Mouse (Mus musculus): ENCODE results near the gene Fbxo48. TPM values are rescaled to one million over a fixed set of nuclear protein-coding genes. Genes with fewer than 3 reads are reported as not detected.

Fbxo48 gene
- polyA plus RNA-seq (2015; fragmentation: Nextera tagmentation; extraction: Ambion mirVana): 1.7 and 1.8 TPM in 2 replicates

DNA sequence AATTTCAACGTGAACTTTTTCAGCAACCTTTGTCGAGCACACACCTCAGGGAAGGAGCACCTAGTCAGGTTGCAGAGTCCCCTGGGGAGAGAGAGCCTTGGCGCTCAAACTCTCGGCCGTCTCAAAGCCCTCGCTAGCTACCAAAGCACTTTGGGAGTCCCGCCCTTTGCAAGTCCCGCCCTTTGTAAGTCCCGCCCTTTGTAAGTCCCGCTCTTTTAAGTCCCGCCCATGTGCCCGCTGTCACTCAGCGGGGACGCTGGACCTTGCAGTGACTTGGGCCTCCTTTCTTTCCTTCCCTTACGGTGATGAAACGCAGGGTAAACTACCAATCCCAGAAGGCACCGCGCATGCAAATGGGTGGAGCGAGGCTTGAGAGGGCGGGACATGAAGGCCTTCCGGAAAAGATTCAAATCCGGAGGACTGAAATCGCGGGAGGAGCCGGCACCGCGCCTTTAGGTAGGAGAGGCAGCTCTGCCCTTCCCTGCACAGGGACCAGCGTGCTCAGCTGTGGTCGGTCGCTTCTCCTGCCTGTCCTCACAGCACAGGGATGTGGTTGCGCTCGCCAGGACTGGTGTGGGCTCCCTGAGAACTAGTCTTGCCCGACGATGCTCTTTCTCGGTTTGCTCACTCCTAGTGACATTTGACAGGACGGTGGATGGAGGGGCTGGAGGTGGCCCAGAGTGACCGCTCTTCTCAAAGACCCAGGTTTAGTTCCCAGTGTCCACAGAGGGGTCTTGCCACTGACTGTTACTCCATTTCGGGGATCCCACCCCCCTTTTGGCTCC, at the start of gene Fbxo48:
TSS of gene Fbxo48 (plus strand) at position 400 of the 785 bp plus-strand sequence.
- under 1% methylated on average over 38 of the region's 38 CpGs for WGBS
- peak within 1 kb of the TSS; percentile 70 for H3K4me3 ChIP-seq
- H3K27me3 ChIP-seq: no peaks in the 10 kb centered on the region

DNA sequence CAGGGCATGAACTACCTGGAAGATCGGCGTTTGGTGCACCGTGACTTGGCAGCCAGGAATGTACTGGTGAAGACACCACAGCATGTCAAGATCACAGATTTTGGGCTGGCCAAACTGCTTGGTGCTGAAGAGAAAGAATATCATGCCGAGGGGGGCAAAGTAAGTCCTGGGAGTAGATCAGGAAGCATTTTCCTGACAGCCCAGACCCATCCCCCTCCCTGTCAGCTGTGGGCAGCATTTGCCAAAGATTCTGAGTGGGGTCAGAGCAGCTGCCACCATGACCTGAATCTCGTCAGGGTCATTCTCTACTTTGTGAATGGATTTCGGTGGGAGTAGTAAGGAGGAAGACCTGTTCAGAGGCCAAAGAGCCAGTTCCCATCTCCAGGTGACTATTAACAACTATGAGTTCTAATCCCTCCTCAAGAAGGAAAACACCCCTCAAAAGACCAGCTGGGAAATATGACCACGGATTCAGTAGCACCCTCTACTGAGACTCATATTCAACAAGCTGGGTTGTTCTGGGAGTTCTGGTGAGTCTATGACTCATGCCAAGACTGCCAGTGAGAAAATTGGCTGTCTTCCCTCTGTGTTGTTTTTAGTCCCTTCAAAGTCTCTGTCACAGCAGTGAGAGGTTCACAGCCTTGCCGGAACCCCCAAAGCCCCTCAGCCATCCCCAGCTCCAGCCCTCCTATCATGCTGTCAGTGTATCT, 46.7 kb upstream of the Fbxo48 start:
- peaks cover 28% of the 10 kb centered on the region for H3K36me3 ChIP-seq
- H3K27ac ChIP-seq: no peak overlapping the region
- H3K4me2 ChIP-seq (replicated peaks): no peak overlapping the region
- no peak overlapping the region for H3K9ac ChIP-seq
- ATAC-seq (ENCODE audit: low FRiP score, low read depth): peak; percentile 61
- H3K4me1 ChIP-seq: peaks cover 28% of the 10 kb centered on the region
- WGBS: 67% methylated on average over 8 of the region's 8 CpGs
- no peak overlapping the region for H3K4me3 ChIP-seq
- H3K27me3 ChIP-seq: no peaks in the 10 kb centered on the region
- H3K9me3 ChIP-seq: no peaks in the 10 kb centered on the region

More for the DNA sequence above, at the start of gene Fbxo48:
- Histone ChIP-seq H3K36me3 (0 out of 2 replicates have a peak, but pooled peaks cover under 1% of the 10 kb centered on the region), H3K4me1 (peaks cover 9% of the 10 kb centered on the region), H3K9me3 (no peaks in the 10 kb centered on the region), H3K27ac (peak within 1 kb of the TSS; percentile 63; the same call in 1 of the 2 replicates), H3K4me2 (replicated peaks) (peak within 1 kb of the TSS; percentile 83), H3K9ac (peak within 1 kb of the TSS; percentile 79)
- ATAC-seq (ENCODE audit: low FRiP score, low read depth): peak; percentile 100

DNA sequence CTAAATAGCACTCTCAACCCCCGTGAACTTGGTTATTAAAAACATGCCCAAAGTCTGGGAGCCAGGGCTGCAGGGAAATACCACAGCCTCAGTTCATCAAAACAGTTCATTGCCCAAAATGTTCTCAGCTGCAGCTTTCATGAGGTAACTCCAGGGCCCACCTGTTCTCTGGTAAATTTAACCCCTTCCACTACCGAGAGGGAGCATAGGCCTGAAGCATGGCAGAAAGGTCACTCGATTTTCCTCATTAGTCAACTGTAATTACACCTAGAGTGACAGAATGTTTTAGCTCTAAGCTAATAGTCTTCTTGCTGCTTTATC, 46.2 kb upstream of the Fbxo48 start:
- Histone ChIP-seq H3K27ac (no peak overlapping the region), H3K36me3 (peaks cover 28% of the 10 kb centered on the region), H3K4me1 (peaks cover 28% of the 10 kb centered on the region), H3K9ac (no peak overlapping the region), H3K9me3 (no peaks in the 10 kb centered on the region), H3K4me2 (replicated peaks) (no peak overlapping the region), H3K27me3 (no peaks in the 10 kb centered on the region), H3K4me3 (no peak overlapping the region)
- 29% methylated on average over 3 of the region's 3 CpGs for WGBS
- peak; percentile 51; the same call in 1 of the 2 replicates for ATAC-seq (ENCODE audit: low FRiP score, low read depth)

DNA sequence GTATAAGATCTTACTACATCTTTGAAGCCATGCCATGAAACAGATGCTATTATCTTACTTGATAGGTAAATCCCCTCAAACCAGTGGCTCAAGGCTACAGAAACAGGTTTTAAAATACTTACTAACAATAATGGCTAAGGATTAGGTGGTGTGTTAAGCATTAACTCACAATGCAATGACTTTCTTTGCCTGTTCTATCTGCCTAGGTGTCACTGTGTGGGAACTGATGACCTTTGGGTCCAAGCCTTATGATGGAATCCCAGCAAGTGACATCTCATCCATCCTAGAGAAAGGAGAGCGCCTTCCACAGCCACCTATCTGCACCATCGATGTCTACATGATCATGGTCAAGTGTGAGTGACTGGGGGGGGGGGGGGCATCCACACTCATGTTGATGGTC, 44.6 kb upstream of the Fbxo48 start:
- WGBS: 96% methylated on average over 2 of the region's 2 CpGs
- H3K4me3 ChIP-seq: no peak overlapping the region
- no peaks in the 10 kb centered on the region for H3K27me3 ChIP-seq
- no peak overlapping the region for H3K27ac ChIP-seq
- H3K4me2 ChIP-seq (replicated peaks): no peak overlapping the region
- H3K4me1 ChIP-seq: peaks cover 22% of the 10 kb centered on the region
- ATAC-seq (ENCODE audit: low FRiP score, low read depth): no peak
- no peak overlapping the region for H3K9ac ChIP-seq
- H3K36me3 ChIP-seq: peaks cover 43% of the 10 kb centered on the region
- no peaks in the 10 kb centered on the region for H3K9me3 ChIP-seq

DNA sequence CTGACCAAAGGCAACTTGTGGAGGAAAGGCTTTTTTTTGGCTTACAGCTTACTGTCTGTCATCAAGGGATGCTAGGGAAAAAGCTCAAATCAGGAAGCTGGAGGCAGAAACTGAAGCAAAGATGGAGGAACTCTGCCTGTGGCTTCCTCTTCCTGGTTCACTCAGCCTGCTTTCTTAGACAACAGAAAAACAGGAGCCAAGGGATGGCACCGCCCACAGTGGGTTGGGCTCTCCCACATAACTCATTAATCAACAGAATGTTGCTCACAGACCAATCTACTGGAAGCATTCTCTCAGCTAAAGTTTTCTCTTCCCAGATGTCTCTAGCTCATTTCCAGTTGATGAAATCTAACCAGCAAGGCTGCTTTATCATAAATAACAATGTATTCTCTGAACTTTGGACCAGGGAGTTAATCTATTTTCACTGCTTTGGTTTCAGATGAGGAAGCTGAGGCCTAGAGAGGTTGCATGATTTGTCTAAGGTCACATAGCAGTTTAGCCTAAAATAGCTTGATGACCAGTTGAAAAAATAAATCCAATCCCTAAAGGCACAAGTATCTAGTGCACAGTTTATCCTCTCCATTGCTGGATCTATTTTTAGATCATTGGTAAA, 43.6 kb upstream of the Fbxo48 start:
- Histone ChIP-seq H3K4me3 (no peak overlapping the region), H3K9ac (no peak overlapping the region), H3K27me3 (no peaks in the 10 kb centered on the region), H3K27ac (no peak overlapping the region), H3K36me3 (peaks cover 50% of the 10 kb centered on the region), H3K4me1 (peaks cover 15% of the 10 kb centered on the region), H3K9me3 (no peaks in the 10 kb centered on the region), H3K4me2 (replicated peaks) (no peak overlapping the region)
- 89% methylated on average over 1 of the region's 1 CpGs for WGBS
- no peak for ATAC-seq (ENCODE audit: low FRiP score, low read depth)

DNA sequence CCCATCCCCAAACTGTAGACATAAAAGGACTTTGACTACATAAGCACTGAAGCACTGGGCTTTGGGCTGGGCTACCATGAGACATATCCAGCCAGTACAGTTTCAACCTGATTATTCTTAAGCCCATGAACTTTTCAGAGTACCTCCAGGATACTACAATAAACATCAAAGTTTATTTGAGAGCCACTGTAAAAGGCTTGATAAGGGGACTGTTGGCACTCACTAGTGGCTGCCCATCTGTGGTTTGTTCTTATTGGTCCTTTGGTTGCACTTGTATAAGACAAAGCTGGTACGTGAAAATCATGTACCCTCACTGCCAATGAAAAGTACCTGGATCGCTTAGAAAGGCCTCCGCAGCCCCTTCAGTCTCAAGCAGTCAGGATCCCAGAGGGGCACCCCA, 36.4 kb upstream of the Fbxo48 start:
- no peak for ATAC-seq (ENCODE audit: low FRiP score, low read depth)
- H3K27ac ChIP-seq: no peak overlapping the region
- no peaks in the 10 kb centered on the region for H3K4me1 ChIP-seq
- no peak overlapping the region for H3K9ac ChIP-seq
- H3K4me2 ChIP-seq (replicated peaks): no peak overlapping the region
- no peaks in the 10 kb centered on the region for H3K9me3 ChIP-seq
- WGBS: 57% methylated on average over 3 of the region's 3 CpGs
- H3K36me3 ChIP-seq: peaks cover 27% of the 10 kb centered on the region
- no peaks in the 10 kb centered on the region for H3K27me3 ChIP-seq
- no peak overlapping the region for H3K4me3 ChIP-seq

DNA sequence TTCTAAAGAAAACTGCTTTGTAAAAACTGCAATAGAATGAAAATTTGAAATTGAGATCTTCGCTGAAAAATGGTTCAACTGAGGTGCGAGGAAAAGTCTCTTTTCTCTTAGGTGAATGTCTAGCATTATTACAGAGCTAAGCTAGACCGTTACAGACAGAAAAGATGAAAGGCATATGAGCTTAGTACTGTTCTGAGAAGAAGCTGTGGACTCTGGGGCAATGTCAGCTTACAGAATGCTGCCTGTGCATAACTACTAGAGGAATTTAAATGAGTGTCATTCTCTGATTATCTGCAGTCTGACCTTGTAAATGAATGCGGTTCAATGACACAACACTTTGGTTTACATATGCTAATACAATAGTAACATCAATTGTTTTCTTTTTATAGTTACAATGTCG, 35.3 kb upstream of the Fbxo48 start:
- Histone ChIP-seq H3K4me1 (no peaks in the 10 kb centered on the region), H3K4me3 (no peak overlapping the region), H3K27ac (no peak overlapping the region), H3K4me2 (replicated peaks) (no peak overlapping the region), H3K36me3 (peaks cover 18% of the 10 kb centered on the region), H3K9me3 (no peaks in the 10 kb centered on the region), H3K9ac (no peak overlapping the region), H3K27me3 (no peaks in the 10 kb centered on the region)
- ATAC-seq (ENCODE audit: low FRiP score, low read depth): no peak
- 76% methylated on average over 5 of the region's 5 CpGs for WGBS

DNA sequence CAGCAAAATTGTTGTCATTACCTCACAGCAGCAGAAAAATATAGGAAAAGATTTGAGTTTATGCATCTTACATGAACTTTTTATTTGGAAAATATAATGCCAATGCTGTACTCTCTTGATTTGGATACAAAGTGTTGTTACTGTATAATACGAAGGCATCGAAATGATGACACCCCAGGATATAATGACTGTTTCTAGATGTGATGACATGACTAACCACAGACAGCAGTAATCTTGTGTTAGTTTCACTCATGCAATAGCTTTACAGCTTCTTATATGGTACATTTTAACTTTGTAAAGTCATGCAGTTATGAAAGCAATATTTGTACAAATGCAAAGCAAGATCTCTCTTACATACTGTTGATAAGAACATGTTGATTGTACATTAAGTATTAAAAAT, 33.7 kb upstream of the Fbxo48 start:
- no peaks in the 10 kb centered on the region for H3K4me1 ChIP-seq
- peaks cover 4% of the 10 kb centered on the region; the same call in 1 of the 2 replicates for H3K36me3 ChIP-seq
- ATAC-seq (ENCODE audit: low FRiP score, low read depth): no peak
- no peak overlapping the region for H3K27ac ChIP-seq
- H3K27me3 ChIP-seq: no peaks in the 10 kb centered on the region
- H3K4me2 ChIP-seq (replicated peaks): no peak overlapping the region
- no peaks in the 10 kb centered on the region for H3K9me3 ChIP-seq
- WGBS: 95% methylated on average over 2 of the region's 2 CpGs
- no peak overlapping the region for H3K9ac ChIP-seq
- no peak overlapping the region for H3K4me3 ChIP-seq

DNA sequence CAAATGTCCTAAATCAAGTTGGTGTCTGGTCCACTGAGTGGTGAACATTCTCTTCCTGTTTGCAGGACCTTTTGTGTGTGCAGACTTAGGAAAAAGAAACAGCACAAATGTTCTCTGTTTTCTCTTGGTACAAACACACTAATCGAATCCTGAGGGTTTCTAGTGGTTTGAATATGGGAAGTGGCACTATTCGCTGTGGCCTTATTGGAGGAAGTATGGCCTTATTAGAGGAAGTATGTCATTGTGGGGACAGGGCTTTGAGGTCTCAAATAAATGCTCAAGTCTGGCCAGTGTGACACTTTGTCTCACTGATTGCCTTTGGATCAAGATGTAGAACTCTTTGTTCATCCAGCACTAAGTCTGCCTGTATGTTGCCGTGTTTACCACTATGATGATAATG, 19.0 kb upstream of the Fbxo48 start:
- Histone ChIP-seq H3K4me1 (0 out of 2 replicates have a peak, but pooled peaks cover 3% of the 10 kb centered on the region), H3K9me3 (no peaks in the 10 kb centered on the region), H3K4me3 (no peak overlapping the region), H3K27ac (no peak overlapping the region), H3K9ac (no peak overlapping the region), H3K27me3 (no peaks in the 10 kb centered on the region), H3K4me2 (replicated peaks) (no peak overlapping the region), H3K36me3 (no peaks in the 10 kb centered on the region)
- 93% methylated on average over 3 of the region's 3 CpGs for WGBS
- ATAC-seq (ENCODE audit: low FRiP score, low read depth): no peak

DNA sequence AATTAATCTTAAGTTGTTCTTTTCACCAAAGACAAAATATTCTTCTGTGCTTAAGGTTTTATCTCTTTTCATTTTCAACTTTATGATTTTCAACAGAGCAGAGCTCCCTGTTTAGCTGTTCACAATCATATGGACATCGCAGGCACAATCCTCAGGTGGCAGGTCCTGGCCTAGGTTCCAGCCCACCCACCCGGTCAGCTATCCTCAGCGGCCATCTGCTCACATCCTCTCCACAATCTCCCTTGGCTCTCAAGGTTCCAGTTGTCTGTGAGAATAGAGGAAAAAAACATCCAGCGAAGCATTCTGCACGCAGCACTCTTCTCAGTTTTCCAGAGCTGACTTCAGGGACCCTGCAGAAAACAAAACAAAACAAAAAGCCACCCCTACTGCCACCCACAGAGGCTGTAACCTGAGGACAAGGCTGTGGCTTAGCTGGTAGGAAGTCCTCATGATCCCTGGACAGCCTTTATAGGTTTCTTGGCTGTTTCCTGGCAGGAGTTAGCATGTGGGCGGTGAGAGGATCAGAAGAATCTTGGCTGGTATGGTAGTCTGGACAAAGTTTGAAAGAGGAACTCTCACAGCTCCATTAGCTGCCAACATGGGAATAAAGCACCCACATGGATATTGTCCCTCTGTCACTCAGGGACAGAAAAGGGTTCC, 15.5 kb upstream of the Fbxo48 start:
- H3K9me3 ChIP-seq: no peaks in the 10 kb centered on the region
- H3K4me1 ChIP-seq: 0 out of 2 replicates have a peak, but pooled peaks cover 3% of the 10 kb centered on the region
- peak; percentile 48; the same call in 1 of the 2 replicates for ATAC-seq (ENCODE audit: low FRiP score, low read depth)
- WGBS: 63% methylated on average over 6 of the region's 6 CpGs
- no peaks in the 10 kb centered on the region for H3K27me3 ChIP-seq
- no peak overlapping the region for H3K27ac ChIP-seq
- H3K9ac ChIP-seq: no peak overlapping the region
- no peaks in the 10 kb centered on the region for H3K36me3 ChIP-seq
- H3K4me2 ChIP-seq (replicated peaks): no peak overlapping the region
- no peak overlapping the region for H3K4me3 ChIP-seq

DNA sequence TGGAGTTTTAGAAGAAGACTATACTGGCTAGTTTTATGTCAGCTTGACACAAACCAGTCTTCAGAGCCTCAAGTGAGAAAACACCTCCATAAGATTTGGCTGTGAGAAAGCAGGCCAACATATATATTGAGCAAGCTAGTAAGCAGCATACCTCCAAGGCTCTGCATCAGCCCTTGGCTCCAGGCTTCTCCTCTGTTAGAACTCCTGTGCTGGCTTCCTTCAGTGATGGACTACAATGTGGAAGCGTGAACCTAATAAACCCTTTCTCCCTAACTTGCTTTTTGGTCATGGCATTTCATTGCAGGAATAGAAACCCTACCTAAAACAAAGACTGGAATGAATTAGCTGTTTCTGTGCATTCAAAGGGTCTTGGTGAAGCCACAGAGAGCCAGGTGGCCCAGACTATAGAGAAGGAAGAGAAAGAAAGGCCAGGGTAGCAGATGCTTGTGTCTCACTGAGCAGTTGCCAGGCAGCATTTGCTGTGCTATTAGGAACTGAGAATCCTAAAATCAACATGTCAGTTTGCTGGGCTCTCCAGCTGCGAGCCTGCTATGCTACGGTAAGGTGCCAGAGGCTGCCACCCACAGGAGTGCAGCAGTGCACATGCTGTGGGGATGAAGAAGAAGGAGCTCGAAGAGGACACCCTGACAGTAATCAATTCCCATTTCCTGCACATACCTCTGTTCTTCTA, 9.9 kb upstream of the Fbxo48 start:
- H3K36me3 ChIP-seq: no peaks in the 10 kb centered on the region
- no peak overlapping the region for H3K4me3 ChIP-seq
- no peak overlapping the region for H3K9ac ChIP-seq
- WGBS: 82% methylated on average over 4 of the region's 4 CpGs
- no peaks in the 10 kb centered on the region for H3K27me3 ChIP-seq
- no peak overlapping the region for H3K4me2 ChIP-seq (replicated peaks)
- no peaks in the 10 kb centered on the region for H3K4me1 ChIP-seq
- H3K27ac ChIP-seq: no peak overlapping the region
- no peak for ATAC-seq (ENCODE audit: low FRiP score, low read depth)
- no peaks in the 10 kb centered on the region for H3K9me3 ChIP-seq

All from limb, embryonic 13.5 days (tissue).